Mouse (Mus musculus) olfactory bulb, adult 2 months (tissue): ENCODE results near the gene Ppp6r3. TPM values are rescaled to one million over a fixed set of nuclear protein-coding genes. Genes with fewer than 3 reads are reported as not detected.

Experiments
- H3K27ac ChIP-seq: fragments of 200-500 bp; 2 replicates; pipeline ENCODE4 v1.5.1; 2012; ENCODE audit warnings: low read depth, low read length; ENCODE audit not compliant: insufficient read depth
- H3K4me1 ChIP-seq: fragments of 200-500 bp; 2 replicates; pipeline ENCODE4 v1.6.1; 2012; ENCODE audit warnings: low read length; ENCODE audit not compliant: control insufficient read depth, insufficient read depth
- H3K4me3 ChIP-seq: fragments of 200-500 bp; 2 replicates; pipeline ENCODE4 v1.5.1; 2012; ENCODE audit warnings: mild to moderate bottlenecking, low read depth, low read length, moderate library complexity; ENCODE audit not compliant: insufficient read depth
- CTCF ChIP-seq: fragments of 200-500 bp; IDR thresholded peaks from 2 replicates; pipeline ENCODE4 v1.5.1; 2012; ENCODE audit warnings: low read depth, mild to moderate bottlenecking, low read length, moderate library complexity; ENCODE audit not compliant: insufficient read depth
- POLR2A ChIP-seq: fragments of 200-500 bp; IDR thresholded peaks from 2 replicates; pipeline ENCODE4 v1.6.1; 2012; ENCODE audit warnings: mild to moderate bottlenecking, low read depth, low read length, moderate library complexity; ENCODE audit not compliant: insufficient read depth
- WGBS: fragments of 180-500 bp; shearing (Covaris S2); methylation state at CpG from one replicate; pipeline ENCODE4 v1.1.7; 2018; 5-methylcytosine and 5-hydroxymethylcytosine counted together
- polyA plus RNA-seq: library from polyadenylated mRNA; stranded (reverse); fragments of >200 nt; gene quantifications from 2 replicates; pipeline ENCODE4 v1.2.4, GENCODE M21; 2012; ENCODE audit warnings: low replicate concordance; ENCODE audit not compliant: missing spikeins, insufficient read depth, insufficient read length

Ppp6r3 gene
- polyA plus RNA-seq, 1 experiment: not detected

DNA sequence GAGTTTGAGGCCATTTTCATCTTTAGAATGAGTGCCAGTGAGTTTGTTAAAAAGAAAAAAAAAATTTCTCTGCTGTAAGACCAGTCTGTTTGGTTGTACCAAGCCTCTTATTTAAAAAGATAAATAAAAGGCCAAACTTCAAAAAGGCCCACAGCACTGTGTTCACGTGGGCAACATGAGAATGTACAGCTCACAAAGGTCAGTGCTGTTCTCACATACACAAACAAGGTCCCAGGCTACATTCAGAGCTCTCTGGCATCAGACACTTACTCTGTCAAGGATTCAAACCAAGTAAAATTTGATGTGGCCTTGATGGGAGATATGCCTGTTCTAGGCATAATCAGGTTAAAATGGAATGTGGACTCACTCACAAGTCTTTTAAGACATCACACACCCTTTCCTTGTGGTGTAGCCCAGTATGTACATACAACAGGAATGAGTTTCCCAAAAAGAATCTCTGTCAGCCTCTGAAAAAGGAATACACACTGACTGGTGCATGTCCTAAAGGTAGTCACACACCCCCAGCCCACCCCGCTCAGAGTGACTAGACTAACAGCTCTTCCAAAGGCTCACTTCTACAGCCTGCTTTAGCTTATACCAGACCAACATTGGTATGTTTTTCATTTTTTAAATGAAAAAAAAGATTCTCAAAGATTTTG lies 19.3 kb downstream of the Ppp6r3 start:
- no peak overlapping the region for H3K27ac ChIP-seq
- H3K4me3 ChIP-seq: no peak overlapping the region
- no peaks in the 10 kb centered on the region for H3K4me1 ChIP-seq
- 78% methylated on average over 2 of the region's 2 CpGs for WGBS
- TF ChIP-seq CTCF (no peak), POLR2A (no peak)

DNA sequence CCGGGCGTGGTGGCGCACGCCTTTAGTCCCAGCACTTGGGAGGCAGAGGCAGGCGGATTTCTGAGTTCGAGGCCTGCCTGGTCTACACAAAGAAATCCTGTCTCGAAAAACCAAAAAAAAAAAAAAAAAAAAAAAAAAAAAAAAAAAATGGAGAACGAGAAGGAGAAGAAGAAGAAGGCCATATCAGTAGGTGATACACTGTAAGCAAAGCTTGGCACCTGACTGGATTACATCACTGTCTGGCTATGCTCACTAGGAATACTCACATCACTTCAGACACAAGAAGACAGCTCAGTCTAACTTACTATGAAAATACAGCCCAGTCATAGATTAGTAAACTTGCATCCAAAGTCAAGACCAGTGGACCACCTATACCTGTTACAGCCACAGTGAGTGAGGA lies 20.8 kb downstream of the Ppp6r3 start:
- 88% methylated on average over 8 of the region's 8 CpGs for WGBS
- Histone ChIP-seq H3K4me3 (no peak overlapping the region), H3K4me1 (no peaks in the 10 kb centered on the region), H3K27ac (no peak overlapping the region)
- TF ChIP-seq CTCF: no peak
- no peak for TF ChIP-seq POLR2A

DNA sequence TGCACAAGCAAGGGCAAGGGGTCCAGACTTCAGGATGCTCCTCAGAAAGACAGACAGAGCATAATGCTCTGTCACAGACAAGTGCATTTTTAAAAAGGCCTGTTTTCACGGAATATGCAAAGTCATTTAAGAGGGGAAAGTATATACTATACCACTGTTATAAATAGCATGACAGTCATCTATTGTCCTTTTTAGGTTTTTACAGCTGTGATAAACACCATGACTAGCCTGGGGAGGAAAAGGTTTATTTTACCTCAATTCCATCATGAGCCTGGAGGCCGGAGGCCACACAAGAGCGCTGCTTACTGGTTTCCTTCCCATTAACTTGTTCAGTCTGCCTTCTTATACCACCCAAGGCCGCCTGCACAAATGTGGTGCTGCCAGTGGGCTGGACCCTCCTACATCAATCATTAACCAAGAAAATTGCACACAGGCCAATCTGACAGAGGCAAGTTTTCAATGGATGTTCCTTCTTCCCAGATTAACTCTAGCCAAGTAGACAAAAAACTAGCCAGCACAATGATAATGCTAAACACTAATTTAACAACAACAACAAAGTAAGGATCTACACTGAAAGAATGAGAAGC lies 23.9 kb downstream of the Ppp6r3 start:
- Histone ChIP-seq H3K4me1 (no peaks in the 10 kb centered on the region), H3K27ac (peak overlapping the region; percentile 40; the same call in 1 of the 2 replicates), H3K4me3 (no peak overlapping the region)
- 18% methylated on average over 4 of the region's 4 CpGs for WGBS
- TF ChIP-seq POLR2A (no peak), CTCF (no peak)

DNA sequence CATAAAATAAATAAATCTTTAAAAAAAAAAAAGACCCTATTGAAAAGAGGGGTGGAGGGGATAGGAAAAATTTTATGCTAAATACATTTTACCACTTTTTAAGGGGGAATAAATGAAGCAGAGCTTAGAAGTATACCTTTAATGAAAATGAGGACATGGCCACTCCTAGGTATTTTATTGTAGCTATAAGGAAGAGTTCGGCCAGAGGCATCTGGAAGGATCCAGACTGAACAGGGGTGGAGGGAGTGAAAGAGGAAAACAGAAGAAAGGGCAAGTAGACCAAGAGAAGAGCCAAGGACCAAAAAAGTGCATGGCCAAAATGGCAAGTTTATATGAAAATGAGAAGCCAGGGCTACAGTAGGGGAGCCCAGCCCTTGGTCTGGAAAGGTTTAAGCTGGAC lies 25.4 kb downstream of the Ppp6r3 start:
- WGBS: 97% methylated on average over 1 of the region's 1 CpGs
- H3K4me3 ChIP-seq: no peak overlapping the region
- no peaks in the 10 kb centered on the region for H3K4me1 ChIP-seq
- no peak overlapping the region for H3K27ac ChIP-seq
- TF ChIP-seq CTCF: no peak
- no peak for TF ChIP-seq POLR2A

DNA sequence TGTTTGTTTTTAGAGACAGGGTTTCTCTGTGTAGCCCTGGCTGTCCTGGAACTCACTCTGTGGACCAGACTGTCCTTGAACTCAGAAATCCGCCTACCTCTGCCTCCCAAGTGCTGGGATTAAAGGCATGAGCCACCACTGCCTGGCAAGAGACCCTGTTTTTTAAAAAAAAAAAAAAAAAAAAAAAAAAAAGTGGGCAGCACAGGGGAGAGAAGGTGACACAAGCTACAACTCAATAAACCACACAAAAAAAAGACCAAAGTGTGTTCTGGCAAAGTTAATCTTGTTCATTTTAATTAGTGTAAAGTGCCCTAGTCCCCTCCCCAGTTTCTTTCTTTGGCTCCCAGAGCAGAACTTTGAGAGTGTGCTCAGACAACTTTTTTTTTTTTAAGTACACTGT lies 26.3 kb downstream of the Ppp6r3 start:
- H3K4me1 ChIP-seq: no peaks in the 10 kb centered on the region
- no peak overlapping the region for H3K4me3 ChIP-seq
- no peak for TF ChIP-seq CTCF
- TF ChIP-seq POLR2A: no peak
- WGBS: 88% methylated on average over 1 of the region's 1 CpGs
- no peak overlapping the region for H3K27ac ChIP-seq

DNA sequence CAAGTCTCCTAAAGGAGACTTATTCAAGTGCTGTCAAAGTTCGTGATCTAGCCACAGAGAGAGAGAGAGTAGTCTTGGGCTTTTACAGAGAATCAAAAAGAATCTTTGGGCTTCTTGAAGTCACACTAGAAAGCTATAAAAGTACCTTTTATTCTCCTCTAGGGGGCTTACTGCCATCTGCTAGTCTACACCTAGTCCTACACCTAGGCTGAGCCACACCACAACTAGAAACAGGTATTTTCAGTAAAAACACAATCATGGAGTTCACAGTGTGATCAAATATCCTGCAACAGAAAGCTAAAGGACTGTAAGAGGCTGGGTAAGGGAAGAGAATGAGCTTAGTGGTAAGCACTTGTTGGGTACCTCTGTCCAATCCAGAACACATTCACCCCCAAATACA lies 27.2 kb downstream of the Ppp6r3 start:
- 84% methylated on average over 1 of the region's 1 CpGs for WGBS
- Histone ChIP-seq H3K4me3 (no peak overlapping the region), H3K4me1 (no peaks in the 10 kb centered on the region), H3K27ac (no peak overlapping the region)
- TF ChIP-seq CTCF (no peak), POLR2A (no peak)

DNA sequence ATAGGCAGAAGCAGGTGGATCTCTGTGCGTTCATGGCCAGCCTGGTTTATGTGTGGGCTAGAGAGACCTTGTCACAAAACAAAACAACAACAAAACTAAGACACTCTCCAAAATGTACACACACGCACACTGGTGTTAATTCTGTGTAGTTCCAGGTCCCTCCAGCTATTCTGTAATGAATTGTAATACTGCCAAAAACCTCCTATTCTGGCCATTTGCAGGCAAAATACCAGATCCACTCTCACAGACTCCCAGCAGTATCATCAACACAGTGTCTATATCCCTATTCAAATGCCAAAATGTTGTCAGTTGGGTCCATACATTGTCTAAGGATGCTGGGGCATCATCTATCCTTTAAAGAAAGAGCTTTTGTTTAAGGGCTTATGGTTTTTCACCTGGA lies 30.6 kb downstream of the Ppp6r3 start:
- TF ChIP-seq CTCF (no peak), POLR2A (no peak)
- 60% methylated on average over 2 of the region's 2 CpGs for WGBS
- Histone ChIP-seq H3K27ac (no peak overlapping the region), H3K4me1 (no peaks in the 10 kb centered on the region), H3K4me3 (no peak overlapping the region)

DNA sequence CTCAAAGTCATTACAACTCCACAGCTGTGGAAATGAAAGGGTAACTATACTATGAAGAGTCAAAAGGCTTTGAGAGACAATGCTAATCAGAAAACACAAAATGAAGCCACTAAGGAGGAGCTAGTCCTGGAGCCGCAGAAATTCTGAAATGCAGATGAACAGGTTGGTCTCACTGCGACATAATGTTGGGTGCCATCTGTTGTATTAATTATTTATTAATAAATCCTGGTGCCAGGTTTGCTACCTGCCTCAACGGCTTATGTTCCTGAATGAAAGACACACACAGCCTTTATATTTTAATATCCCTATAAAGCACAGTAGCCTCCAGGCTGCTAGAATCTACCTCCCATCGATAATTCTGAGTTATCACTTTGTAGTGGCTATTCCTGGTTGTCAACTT lies 33.0 kb downstream of the Ppp6r3 start:
- WGBS: 96% methylated on average over 4 of the region's 4 CpGs

DNA sequence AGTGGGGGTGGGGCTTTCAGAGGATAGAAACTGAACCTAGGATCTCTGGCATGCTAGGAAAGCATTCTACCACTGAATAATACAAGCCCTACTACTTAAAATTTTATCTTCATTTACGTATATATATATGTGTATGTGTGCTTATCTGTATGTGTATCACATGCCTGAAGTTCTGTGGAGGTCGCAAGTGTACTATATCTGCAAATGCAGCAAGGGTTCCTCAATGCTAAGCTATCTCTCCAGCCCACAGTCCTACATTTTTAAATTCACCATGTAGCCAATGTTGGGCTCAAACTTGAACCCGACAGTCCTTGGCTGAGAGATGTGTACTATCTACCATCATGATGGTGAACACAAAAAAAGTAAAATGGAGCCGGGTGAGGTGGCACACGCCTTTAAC lies 34.6 kb downstream of the Ppp6r3 start:
- Histone ChIP-seq H3K4me1 (no peaks in the 10 kb centered on the region), H3K4me3 (no peak overlapping the region), H3K27ac (no peak overlapping the region)
- no peak for TF ChIP-seq CTCF
- TF ChIP-seq POLR2A: no peak
- 98% methylated on average over 5 of the region's 5 CpGs for WGBS

More for the DNA sequence above, 33.0 kb downstream of the Ppp6r3 start:
- Histone ChIP-seq H3K27ac (no peak overlapping the region), H3K4me3 (no peak overlapping the region), H3K4me1 (no peaks in the 10 kb centered on the region)
- TF ChIP-seq CTCF: no peak
- TF ChIP-seq POLR2A: no peak

DNA sequence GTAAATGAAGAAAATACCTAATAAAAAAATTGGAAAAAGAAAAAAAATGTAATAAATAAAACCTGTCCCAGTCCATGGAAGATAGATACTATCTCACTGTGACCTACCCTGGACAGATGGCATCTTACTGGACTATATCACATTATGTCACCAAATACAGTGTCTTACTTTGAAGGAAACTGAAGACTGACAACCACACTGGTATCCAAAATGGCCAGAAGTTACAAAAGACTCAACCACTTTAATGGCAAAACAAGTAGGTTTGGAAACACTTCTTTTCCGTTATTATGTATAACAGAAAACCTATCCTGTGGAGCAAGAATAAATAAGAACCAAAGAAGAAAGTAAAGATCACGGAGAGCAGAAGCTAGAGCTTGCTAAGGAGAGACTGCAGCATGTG lies 35.3 kb downstream of the Ppp6r3 start:
- TF ChIP-seq CTCF (no peak), POLR2A (no peak)
- H3K4me3 ChIP-seq: no peak overlapping the region
- no peak overlapping the region for H3K27ac ChIP-seq
- WGBS: 84% methylated on average over 2 of the region's 2 CpGs
- H3K4me1 ChIP-seq: no peaks in the 10 kb centered on the region
